Mouse (Mus musculus) urinary bladder, postnatal 4 days (tissue): ENCODE measurements around the gene Cd300ld3.
"Not testable (repeated sequence)": the region's sequence is repeated elsewhere in the genome, so short reads cannot be mapped to it uniquely, and the experiment has no call there.

Source experiments
- DNase-seq, 2 experiments: peaks; one replicate each; pipeline ENCODE4 v3.0.0; 2021 to 2022; ENCODE audit warnings: low spot score in 2 of 2

The Cd300ld3 gene

DNA sequence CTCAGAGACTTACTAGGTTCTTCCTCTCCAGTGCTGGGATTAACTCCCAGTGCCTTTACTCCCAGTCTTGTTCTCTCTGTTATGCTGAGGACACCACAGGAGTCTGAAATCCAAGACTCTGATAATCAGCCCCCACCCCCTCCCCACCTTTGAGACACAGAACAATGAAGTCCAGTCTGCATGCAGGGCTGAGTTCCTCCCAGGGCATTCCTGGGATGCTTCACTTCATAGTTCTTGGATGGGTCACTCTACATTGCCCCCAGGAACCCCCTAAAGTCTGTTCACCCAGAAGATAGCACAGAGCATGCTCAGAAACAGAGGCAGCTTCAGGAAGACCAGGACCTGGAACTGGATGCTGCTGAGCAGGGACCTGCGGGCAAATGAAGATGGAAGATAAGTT is 4.8 kb upstream of the Cd300ld3 start:
- DNase-seq, result no peak

- DNase-seq, result peak in 1 of 2 experiments; percentile 57
Observed at GRCm38 (mm10) chr11:115052206-115052605, 4.0 kb upstream of the Cd300ld3 start.

GRCm38 (mm10) chr11:115049282-115049895 is 1.2 kb upstream of the Cd300ld3 start:
- no peak for DNase-seq

GRCm38 (mm10) chr11:115037669-115038068 is 10.5 kb downstream of the Cd300ld3 start, which contains the start of gene Cd300ld5:
Gene Cd300ld5 (minus strand): TSS chr11:115037769.
- DNase-seq, result not testable (repeated sequence)

GRCm38 (mm10) chr11:115026912-115027311 is 21.3 kb downstream of the Cd300ld3 start, which contains the start of gene Cd300ld4:
Gene Cd300ld4 (minus strand): TSS chr11:115027012.
- DNase-seq, result not testable (repeated sequence)

- not testable (repeated sequence) for DNase-seq
Observed at GRCm38 (mm10) chr11:115016093-115016492, 32.1 kb downstream of the Cd300ld3 start, which contains the start of gene Cd300ld2. Gene Cd300ld2 (minus strand): TSS chr11:115016193.

GRCm38 (mm10) chr11:115004070-115004469 is 44.1 kb downstream of the Cd300ld3 start:
- DNase-seq, result no peak

GRCm38 (mm10) chr11:115001474-115002040 is 46.7 kb downstream of the Cd300ld3 start, which contains the start of gene Cd300c2:
Gene Cd300c2 (minus strand): TSS chr11:115001880.
- no peak for DNase-seq
